Mouse (Mus musculus): ENCODE data around the gene Gabpb2. TPM values are rescaled to one million over a fixed set of nuclear protein-coding genes. Genes with fewer than 3 reads are reported as not detected.
"Not testable (repeated sequence)": the region's sequence is repeated elsewhere in the genome, so short reads cannot be mapped to it uniquely, and the experiment has no call there.

Gene Gabpb2
- polyA plus RNA-seq, 1 experiment from 2014 or later = 7.7 TPM

GRCm38 (mm10) chr3:95213609-95213975 is 4.1 kb downstream of the Gabpb2 start:
- Histone ChIP-seq H3K9me3 (replicated peaks) (no peaks in the 10 kb centered on the region), H3K4me3 (no peak overlapping the region), H3K36me3 (peaks cover 32% of the 10 kb centered on the region), H3K4me2 (no peak overlapping the region), H3K9ac (no peak overlapping the region), H3K27ac (ENCODE audit: poor library complexity, severe bottlenecking) (no peak overlapping the region), H3K27me3 (replicated peaks) (no peaks in the 10 kb centered on the region), H3K4me1 (replicated peaks) (peaks cover 9% of the 10 kb centered on the region)
- no peak for ATAC-seq (ENCODE audit: insufficient number of reproducible peaks, low FRiP score)
- 97% methylated on average over 1 of the region's 1 CpGs for WGBS

GRCm38 (mm10) chr3:95212889-95213608 is 4.7 kb downstream of the Gabpb2 start:
- H3K27me3 ChIP-seq (replicated peaks); H3K4me2 ChIP-seq; H3K27ac ChIP-seq (ENCODE audit: poor library complexity, severe bottlenecking); H3K4me1 ChIP-seq (replicated peaks); H3K4me3 ChIP-seq; H3K9me3 ChIP-seq (replicated peaks); H3K9ac ChIP-seq; ATAC-seq (ENCODE audit: insufficient number of reproducible peaks, low FRiP score): not testable (repeated sequence)
- WGBS = 87% methylated on average over 10 of the region's 10 CpGs
- peaks cover 37% of the 10 kb centered on the region for H3K36me3 ChIP-seq

GRCm38 (mm10) chr3:95210585-95210984 is 7.1 kb downstream of the Gabpb2 start:
- no peak for ATAC-seq (ENCODE audit: insufficient number of reproducible peaks, low FRiP score)

GRCm38 (mm10) chr3:95208286-95208685 is 9.4 kb downstream of the Gabpb2 start:
- Histone ChIP-seq H3K9ac (no peak overlapping the region), H3K4me3 (no peak overlapping the region), H3K27me3 (replicated peaks) (no peaks in the 10 kb centered on the region), H3K4me1 (replicated peaks) (no peaks in the 10 kb centered on the region), H3K36me3 (peaks cover 60% of the 10 kb centered on the region), H3K27ac (ENCODE audit: poor library complexity, severe bottlenecking) (no peak overlapping the region), H3K9me3 (replicated peaks) (no peaks in the 10 kb centered on the region), H3K4me2 (no peak overlapping the region)
- WGBS = 88% methylated on average over 4 of the region's 4 CpGs
- ATAC-seq (ENCODE audit: insufficient number of reproducible peaks, low FRiP score) = no peak

More at GRCm38 (mm10) chr3:95210585-95210984, 7.1 kb downstream of the Gabpb2 start:
- Histone ChIP-seq H3K27me3 (replicated peaks) (no peaks in the 10 kb centered on the region), H3K4me3 (no peak overlapping the region), H3K9ac (no peak overlapping the region), H3K4me1 (replicated peaks) (no peaks in the 10 kb centered on the region), H3K36me3 (peaks cover 54% of the 10 kb centered on the region), H3K9me3 (replicated peaks) (no peaks in the 10 kb centered on the region), H3K4me2 (no peak overlapping the region), H3K27ac (ENCODE audit: poor library complexity, severe bottlenecking) (no peak overlapping the region)
- WGBS = 76% methylated on average over 2 of the region's 2 CpGs

GRCm38 (mm10) chr3:95203880-95204279 is 13.8 kb downstream of the Gabpb2 start:
- Histone ChIP-seq H3K4me3 (no peak overlapping the region), H3K27ac (ENCODE audit: poor library complexity, severe bottlenecking) (no peak overlapping the region), H3K9me3 (replicated peaks) (no peaks in the 10 kb centered on the region), H3K4me2 (no peak overlapping the region), H3K27me3 (replicated peaks) (no peaks in the 10 kb centered on the region), H3K4me1 (replicated peaks) (no peaks in the 10 kb centered on the region), H3K9ac (no peak overlapping the region), H3K36me3 (peaks cover 88% of the 10 kb centered on the region)
- no peak for ATAC-seq (ENCODE audit: insufficient number of reproducible peaks, low FRiP score)
- 83% methylated on average over 6 of the region's 6 CpGs for WGBS

- WGBS = 83% methylated on average over 2 of the region's 2 CpGs
- H3K36me3 ChIP-seq = peaks cover 90% of the 10 kb centered on the region
Measured at GRCm38 (mm10) chr3:95200562-95200961, 17.2 kb downstream of the Gabpb2 start.

GRCm38 (mm10) chr3:95200132-95200531 is 17.6 kb downstream of the Gabpb2 start:
- H3K27me3 ChIP-seq (replicated peaks) = no peaks in the 10 kb centered on the region
- H3K36me3 ChIP-seq = peaks cover 90% of the 10 kb centered on the region
- H3K4me3 ChIP-seq = no peak overlapping the region
- no peak for ATAC-seq (ENCODE audit: insufficient number of reproducible peaks, low FRiP score)
- no peaks in the 10 kb centered on the region for H3K9me3 ChIP-seq (replicated peaks)
- no peak overlapping the region for H3K4me2 ChIP-seq
- WGBS = 92% methylated on average over 7 of the region's 7 CpGs
- H3K27ac ChIP-seq (ENCODE audit: poor library complexity, severe bottlenecking) = no peak overlapping the region
- H3K9ac ChIP-seq = no peak overlapping the region
- H3K4me1 ChIP-seq (replicated peaks) = no peaks in the 10 kb centered on the region

More at GRCm38 (mm10) chr3:95200562-95200961, 17.2 kb downstream of the Gabpb2 start:
- H3K4me3 ChIP-seq = no peak overlapping the region
- H3K9me3 ChIP-seq (replicated peaks) = no peaks in the 10 kb centered on the region
- no peaks in the 10 kb centered on the region for H3K27me3 ChIP-seq (replicated peaks)
- H3K9ac ChIP-seq = no peak overlapping the region
- no peak overlapping the region for H3K27ac ChIP-seq (ENCODE audit: poor library complexity, severe bottlenecking)
- ATAC-seq (ENCODE audit: insufficient number of reproducible peaks, low FRiP score) = no peak
- no peaks in the 10 kb centered on the region for H3K4me1 ChIP-seq (replicated peaks)
- H3K4me2 ChIP-seq = no peak overlapping the region

- Histone ChIP-seq H3K9me3 (replicated peaks) (no peaks in the 10 kb centered on the region), H3K4me2 (no peak overlapping the region), H3K9ac (no peak overlapping the region), H3K4me3 (no peak overlapping the region), H3K4me1 (replicated peaks) (no peaks in the 10 kb centered on the region), H3K27me3 (replicated peaks) (no peaks in the 10 kb centered on the region), H3K36me3 (peaks cover 89% of the 10 kb centered on the region), H3K27ac (ENCODE audit: poor library complexity, severe bottlenecking) (no peak overlapping the region)
- 82% methylated on average over 1 of the region's 1 CpGs for WGBS
- ATAC-seq (ENCODE audit: insufficient number of reproducible peaks, low FRiP score) = no peak
Measured at GRCm38 (mm10) chr3:95199101-95199500, 18.6 kb downstream of the Gabpb2 start.

- Histone ChIP-seq H3K27me3 (replicated peaks) (no peaks in the 10 kb centered on the region), H3K4me1 (replicated peaks) (no peaks in the 10 kb centered on the region), H3K9me3 (replicated peaks) (no peaks in the 10 kb centered on the region), H3K4me2 (no peak overlapping the region), H3K9ac (no peak overlapping the region), H3K4me3 (no peak overlapping the region), H3K27ac (ENCODE audit: poor library complexity, severe bottlenecking) (no peak overlapping the region), H3K36me3 (peaks cover 78% of the 10 kb centered on the region)
- WGBS = 92% methylated on average over 2 of the region's 2 CpGs
- no peak for ATAC-seq (ENCODE audit: insufficient number of reproducible peaks, low FRiP score)
Measured at GRCm38 (mm10) chr3:95195772-95196171, 21.9 kb downstream of the Gabpb2 start.

- no peak overlapping the region for H3K27ac ChIP-seq (ENCODE audit: poor library complexity, severe bottlenecking)
- H3K4me1 ChIP-seq (replicated peaks) = no peaks in the 10 kb centered on the region
- H3K27me3 ChIP-seq (replicated peaks) = no peaks in the 10 kb centered on the region
- no peak overlapping the region for H3K9ac ChIP-seq
- H3K4me2 ChIP-seq = no peak overlapping the region
- H3K4me3 ChIP-seq = no peak overlapping the region
- H3K36me3 ChIP-seq = peaks cover 76% of the 10 kb centered on the region
- WGBS = 85% methylated on average over 6 of the region's 6 CpGs
- no peaks in the 10 kb centered on the region for H3K9me3 ChIP-seq (replicated peaks)
- no peak for ATAC-seq (ENCODE audit: insufficient number of reproducible peaks, low FRiP score)
Measured at GRCm38 (mm10) chr3:95194721-95195135, 23.0 kb downstream of the Gabpb2 start.

GRCm38 (mm10) chr3:95186888-95187287 is 30.8 kb downstream of the Gabpb2 start:
- Histone ChIP-seq H3K36me3 (peaks cover 77% of the 10 kb centered on the region), H3K27me3 (replicated peaks) (no peaks in the 10 kb centered on the region), H3K27ac (ENCODE audit: poor library complexity, severe bottlenecking) (no peak overlapping the region), H3K4me1 (replicated peaks) (no peaks in the 10 kb centered on the region), H3K9ac (no peak overlapping the region), H3K4me2 (no peak overlapping the region), H3K4me3 (no peak overlapping the region), H3K9me3 (replicated peaks) (no peaks in the 10 kb centered on the region)
- 87% methylated on average over 6 of the region's 6 CpGs for WGBS
- ATAC-seq (ENCODE audit: insufficient number of reproducible peaks, low FRiP score) = no peak

GRCm38 (mm10) chr3:95186100-95186499 is 31.6 kb downstream of the Gabpb2 start:
- WGBS = 84% methylated on average over 2 of the region's 2 CpGs
- Histone ChIP-seq H3K9me3 (replicated peaks) (no peaks in the 10 kb centered on the region), H3K27ac (ENCODE audit: poor library complexity, severe bottlenecking) (no peak overlapping the region), H3K9ac (no peak overlapping the region), H3K4me3 (no peak overlapping the region), H3K4me1 (replicated peaks) (no peaks in the 10 kb centered on the region), H3K27me3 (replicated peaks) (no peaks in the 10 kb centered on the region), H3K4me2 (no peak overlapping the region), H3K36me3 (peaks cover 78% of the 10 kb centered on the region)
- ATAC-seq (ENCODE audit: insufficient number of reproducible peaks, low FRiP score) = no peak
